Mouse (Mus musculus): ENCODE data around the gene Olfr1212.

Gene Olfr1212

DNA sequence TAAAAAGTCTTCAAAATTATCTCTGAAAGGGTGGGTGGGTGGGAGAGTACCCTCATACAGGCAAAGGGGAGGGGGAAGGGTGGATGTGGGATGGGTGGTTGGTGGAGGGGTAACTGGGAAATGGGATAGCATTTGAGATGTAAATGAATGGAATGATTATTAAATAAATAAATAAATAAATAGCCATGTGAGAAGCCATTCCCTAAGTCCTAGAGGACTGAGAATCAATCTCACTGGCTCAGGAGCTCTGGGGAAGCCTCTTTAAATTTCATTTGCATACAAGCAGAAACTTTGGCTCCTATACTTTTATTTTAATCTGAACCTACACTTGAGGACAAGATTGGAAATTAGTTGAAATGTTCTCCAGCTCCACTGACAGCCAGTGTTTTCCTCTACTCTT is at the start of gene Olfr1212:
TSS of gene Olfr1212 (plus strand) at position 301 of the 400 bp plus-strand sequence.
- no peak for DNase-seq

GRCm38 (mm10) chr2:88915057-88915456 is 38.7 kb upstream of the Olfr1212 start, which contains the start of gene Olfr1209:
TSS of gene Olfr1209 (minus strand) at chr2:88915157.
- DNase-seq: no peak

- DNase-seq: no peak
Measured at GRCm38 (mm10) chr2:88938011-88938410, 15.8 kb upstream of the Olfr1212 start, which contains the start of gene Olfr1211. TSS of gene Olfr1211 (minus strand) at chr2:88938111.

GRCm38 (mm10) chr2:88980181-88980580 is 26.4 kb downstream of the Olfr1212 start, which contains the start of gene Gm13762:
TSS of gene Gm13762 (minus strand) at chr2:88980281.
- DNase-seq: no peak

GRCm38 (mm10) chr2:88992553-88992952 is 38.8 kb downstream of the Olfr1212 start, which contains the start of gene Olfr1214:
TSS of gene Olfr1214 (minus strand) at chr2:88992653.
- no peak for DNase-seq

DNA sequence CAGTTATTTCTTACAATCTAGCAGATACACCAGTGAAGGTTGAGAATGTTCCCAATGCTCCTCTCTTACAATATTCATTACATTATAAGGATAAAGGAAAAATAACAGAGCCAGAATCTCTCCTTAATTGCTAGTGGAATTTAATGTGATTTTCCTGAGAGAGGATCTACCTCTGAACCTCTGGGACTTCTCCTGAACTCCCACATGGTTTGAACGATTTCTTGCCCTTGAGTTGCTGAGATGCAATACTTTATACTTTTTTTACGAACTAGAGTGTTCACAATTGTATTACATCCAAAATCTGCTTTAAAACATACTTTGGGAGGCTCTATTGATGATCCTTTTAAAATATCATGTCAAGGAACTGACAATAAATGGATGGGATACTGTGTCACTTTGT is 53.1 kb downstream of the Olfr1212 start, which contains the start of gene Olfr1215:
TSS of gene Olfr1215 (minus strand) at position 101 of the 400 bp plus-strand sequence.
- DNase-seq: no peak

All from lung, postnatal 36 days (tissue).